Mouse (Mus musculus) brain, adult 10 weeks (tissue): ENCODE results near the gene 8030474K03Rik. TPM values are rescaled to one million over a fixed set of nuclear protein-coding genes. Genes with fewer than 3 reads are reported as not detected.

Source experiments
- polyA plus RNA-seq: library from polyadenylated mRNA; stranded (reverse); fragments of 350-450 nt; fragmentation: Illumina TruSeq; extraction: RNeasy Lipid Tissue Mini Kit (QIAGEN cat#74804); gene quantifications from one replicate; pipeline ENCODE4 v1.2.3, GENCODE M21; 2015; ENCODE audit warnings: low read depth, low replicate concordance

8030474K03Rik gene
- 0.22 TPM for polyA plus RNA-seq

GRCm38 (mm10) chrX:101794342-101794741 is at the start of gene 8030474K03Rik, which contains the start of gene Gm4779:
8030474K03Rik (plus strand) TSS chrX:101794656.
Gm4779 (minus strand) TSS chrX:101794423.

Other genes starting within 250 kb of the 8030474K03Rik start
- 199 TPM for gene Ogt, start 154.6 kb upstream of the 8030474K03Rik start, polyA plus RNA-seq
- gene Cxcr3, start 60.4 kb upstream of the 8030474K03Rik start, polyA plus RNA-seq: 0.25 TPM
- gene Gm4779, start 233 bp upstream of the 8030474K03Rik start, polyA plus RNA-seq: 0.79 TPM
- 15.8 TPM for gene Nhsl2, start 54.7 kb downstream of the 8030474K03Rik start, polyA plus RNA-seq